Mouse (Mus musculus): ENCODE data around the gene Vash2. TPM values are rescaled to one million over a fixed set of nuclear protein-coding genes. Genes with fewer than 3 reads are reported as not detected.

The Vash2 gene
- polyA plus RNA-seq, 1 experiment from 2014 or later: 14.0 TPM

DNA sequence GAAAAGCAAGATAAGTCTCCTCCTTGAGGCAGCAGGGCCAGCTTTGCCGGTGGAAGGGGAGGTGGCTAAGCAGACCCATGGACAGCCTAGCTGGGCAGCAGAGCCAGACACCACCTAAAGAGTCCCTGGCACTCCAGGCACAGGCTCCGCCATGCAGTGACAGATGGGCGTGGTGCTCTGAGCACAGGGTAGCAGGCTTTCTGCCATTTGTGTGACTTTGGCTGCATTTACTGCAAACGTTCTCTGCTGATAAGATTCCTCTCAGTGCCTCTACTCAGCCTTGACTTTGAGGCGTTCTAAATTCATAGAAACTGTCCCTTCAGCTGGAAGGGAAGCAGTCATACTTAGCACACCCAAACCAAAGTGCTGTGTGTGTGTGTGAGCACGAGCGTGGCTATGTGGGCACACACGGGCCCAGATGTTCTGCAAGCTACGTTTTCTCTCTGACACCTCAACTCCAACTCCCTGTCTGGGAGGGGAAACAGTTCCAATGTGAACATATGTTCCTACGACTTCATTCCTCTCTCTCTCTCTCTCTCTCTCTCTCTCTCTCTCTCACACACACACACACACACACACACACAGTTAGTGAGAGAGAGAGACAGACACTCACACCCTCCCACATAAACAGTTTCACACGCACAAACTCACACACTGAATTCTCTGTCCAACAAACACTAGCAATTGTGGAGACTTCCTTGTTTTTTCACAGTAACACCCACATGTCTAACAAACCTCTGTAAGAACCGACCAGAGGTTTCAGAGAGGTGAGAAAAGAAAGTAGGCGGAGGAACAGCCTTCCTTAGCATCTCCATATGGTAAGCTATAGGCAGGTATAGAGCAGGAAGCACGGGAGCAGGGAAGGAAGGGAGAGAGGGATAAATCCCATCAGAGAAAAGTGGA is 7.1 kb downstream of the Vash2 start:
- no peak for ATAC-seq (replicated peaks; ENCODE audit: low FRiP score, low read depth)
- Histone ChIP-seq H3K27ac (no peak overlapping the region), H3K9ac (ENCODE audit: low read depth, low read length) (no peak overlapping the region), H3K27me3 (ENCODE audit: insufficient read depth, low read length) (no peaks in the 10 kb centered on the region), H3K9me3 (replicated peaks; ENCODE audit: low read length) (no peaks in the 10 kb centered on the region), H3K4me3 (replicated peaks; ENCODE audit: low read depth, low read length) (no peak overlapping the region), H3K36me3 (ENCODE audit: insufficient read depth, low read length) (no peaks in the 10 kb centered on the region), H3K4me2 (ENCODE audit: low read length) (no peak overlapping the region), H3K4me1 (replicated peaks; ENCODE audit: insufficient read depth, low read length) (no peaks in the 10 kb centered on the region)
- no peak for DNase-seq (ENCODE audit: low spot score)
- WGBS: 77% methylated on average over 14 of the region's 14 CpGs
- no peak for TF ChIP-seq CTCF (IDR thresholded peaks at IDR 0.05; ENCODE audit: low read depth)

DNA sequence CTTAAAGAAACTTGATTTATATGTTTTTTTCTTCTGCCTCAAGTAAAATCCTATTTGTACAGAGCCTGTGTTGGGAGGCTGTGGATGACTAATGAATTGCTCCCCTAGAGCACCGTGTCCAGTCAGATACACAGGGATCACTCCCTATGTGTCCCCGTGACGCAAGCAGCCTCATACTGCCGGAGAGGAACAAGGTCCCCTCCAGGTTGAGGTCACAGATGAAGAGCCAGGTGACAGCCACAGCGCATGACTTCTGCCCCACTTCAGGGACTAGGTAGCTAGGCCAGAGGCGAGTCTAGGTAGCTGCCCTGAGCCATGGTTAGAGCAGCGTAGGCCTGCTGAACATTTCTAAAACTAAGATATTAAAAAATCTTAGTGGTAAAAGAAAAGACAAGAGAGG is 11.1 kb downstream of the Vash2 start:
- Histone ChIP-seq H3K27ac (no peak overlapping the region), H3K4me1 (replicated peaks; ENCODE audit: insufficient read depth, low read length) (no peaks in the 10 kb centered on the region), H3K27me3 (ENCODE audit: insufficient read depth, low read length) (no peaks in the 10 kb centered on the region), H3K9me3 (replicated peaks; ENCODE audit: low read length) (no peaks in the 10 kb centered on the region), H3K36me3 (ENCODE audit: insufficient read depth, low read length) (0 out of 2 replicates have a peak, but pooled peaks cover 3% of the 10 kb centered on the region), H3K4me2 (ENCODE audit: low read length) (no peak overlapping the region), H3K9ac (ENCODE audit: low read depth, low read length) (no peak overlapping the region), H3K4me3 (replicated peaks; ENCODE audit: low read depth, low read length) (no peak overlapping the region)
- TF ChIP-seq CTCF (IDR thresholded peaks at IDR 0.05; ENCODE audit: low read depth): no peak
- ATAC-seq (replicated peaks; ENCODE audit: low FRiP score, low read depth) (no peak), DNase-seq (ENCODE audit: low spot score) (no peak)
- 87% methylated on average over 7 of the region's 7 CpGs for WGBS

DNA sequence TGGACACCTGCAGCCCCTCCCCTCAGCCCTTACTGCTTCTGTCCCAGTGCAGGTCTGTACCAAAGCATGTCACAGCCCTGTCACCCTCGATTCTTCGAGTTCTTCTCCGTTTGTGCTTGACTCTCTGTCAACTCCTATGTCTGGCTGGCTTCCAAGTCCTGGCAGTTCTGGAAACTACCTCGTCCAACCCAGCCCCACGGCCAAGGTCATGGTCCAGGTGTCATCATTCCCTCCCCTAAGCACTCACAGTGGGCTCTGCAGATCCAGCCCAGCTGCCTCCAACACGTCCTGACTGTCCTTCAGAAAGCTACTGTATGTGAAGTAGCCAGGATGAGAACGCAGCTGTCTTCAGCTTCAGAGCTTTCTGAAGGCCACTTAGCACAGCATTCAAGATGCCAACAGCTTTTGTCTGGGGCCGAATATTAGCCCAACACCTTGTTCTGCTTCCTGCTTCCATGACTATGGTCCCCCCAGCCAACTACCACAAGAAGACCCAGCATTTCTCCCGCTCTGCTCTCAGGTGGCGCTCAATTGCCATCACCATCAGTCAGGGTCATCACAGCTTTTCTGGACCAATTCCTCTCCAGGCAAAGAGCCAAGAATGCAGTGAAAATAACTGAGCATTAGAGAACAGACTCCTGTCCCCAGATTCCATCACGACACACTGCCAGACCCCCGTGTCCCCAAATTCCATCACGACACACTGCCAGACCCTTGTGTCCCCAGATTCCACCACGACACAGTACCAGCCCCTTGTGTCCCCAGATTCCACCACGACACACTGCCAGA is 13.9 kb downstream of the Vash2 start:
- no peak for TF ChIP-seq CTCF (IDR thresholded peaks at IDR 0.05; ENCODE audit: low read depth)
- H3K27ac ChIP-seq: no peak overlapping the region
- DNase-seq (ENCODE audit: low spot score): no peak

DNA sequence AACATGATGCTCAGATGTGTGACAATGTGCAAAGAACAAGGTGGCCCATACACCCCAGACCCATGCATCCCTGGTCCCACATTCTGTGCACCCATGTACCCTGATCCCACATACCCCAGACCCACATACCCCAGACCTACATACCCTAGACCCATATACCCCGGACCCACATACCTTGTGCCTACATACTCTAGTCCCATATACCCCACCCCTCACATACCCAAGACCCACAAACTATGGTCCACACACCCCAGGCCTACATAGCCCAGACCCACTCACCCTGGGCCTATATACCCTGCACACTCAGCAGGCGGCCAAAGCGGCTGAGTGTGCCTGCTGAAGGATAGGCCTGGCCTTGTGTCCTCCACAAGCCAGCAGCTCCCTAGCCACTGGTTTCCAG is 16.3 kb downstream of the Vash2 start:
- no peak for DNase-seq (ENCODE audit: low spot score)
- 98% methylated on average over 3 of the region's 3 CpGs for WGBS
- H3K4me3 ChIP-seq (replicated peaks; ENCODE audit: low read depth, low read length): no peak overlapping the region
- ATAC-seq (replicated peaks; ENCODE audit: low FRiP score, low read depth): no peak
- no peaks in the 10 kb centered on the region for H3K4me1 ChIP-seq (replicated peaks; ENCODE audit: insufficient read depth, low read length)
- H3K27me3 ChIP-seq (ENCODE audit: insufficient read depth, low read length): no peaks in the 10 kb centered on the region
- H3K9ac ChIP-seq (ENCODE audit: low read depth, low read length): no peak overlapping the region
- H3K4me2 ChIP-seq (ENCODE audit: low read length): no peak overlapping the region
- TF ChIP-seq CTCF (IDR thresholded peaks at IDR 0.05; ENCODE audit: low read depth): no peak
- H3K27ac ChIP-seq: no peak overlapping the region
- no peaks in the 10 kb centered on the region for H3K9me3 ChIP-seq (replicated peaks; ENCODE audit: low read length)
- H3K36me3 ChIP-seq (ENCODE audit: insufficient read depth, low read length): 0 out of 2 replicates have a peak, but pooled peaks cover 7% of the 10 kb centered on the region

More for the DNA sequence above, 13.9 kb downstream of the Vash2 start:
- 70% methylated on average over 15 of the region's 15 CpGs for WGBS
- no peak overlapping the region for H3K4me3 ChIP-seq (replicated peaks; ENCODE audit: low read depth, low read length)
- H3K36me3 ChIP-seq (ENCODE audit: insufficient read depth, low read length): 0 out of 2 replicates have a peak, but pooled peaks cover 7% of the 10 kb centered on the region
- H3K4me1 ChIP-seq (replicated peaks; ENCODE audit: insufficient read depth, low read length): no peaks in the 10 kb centered on the region
- no peaks in the 10 kb centered on the region for H3K9me3 ChIP-seq (replicated peaks; ENCODE audit: low read length)
- H3K27me3 ChIP-seq (ENCODE audit: insufficient read depth, low read length): no peaks in the 10 kb centered on the region
- no peak for ATAC-seq (replicated peaks; ENCODE audit: low FRiP score, low read depth)
- H3K9ac ChIP-seq (ENCODE audit: low read depth, low read length): no peak overlapping the region
- H3K4me2 ChIP-seq (ENCODE audit: low read length): no peak overlapping the region

DNA sequence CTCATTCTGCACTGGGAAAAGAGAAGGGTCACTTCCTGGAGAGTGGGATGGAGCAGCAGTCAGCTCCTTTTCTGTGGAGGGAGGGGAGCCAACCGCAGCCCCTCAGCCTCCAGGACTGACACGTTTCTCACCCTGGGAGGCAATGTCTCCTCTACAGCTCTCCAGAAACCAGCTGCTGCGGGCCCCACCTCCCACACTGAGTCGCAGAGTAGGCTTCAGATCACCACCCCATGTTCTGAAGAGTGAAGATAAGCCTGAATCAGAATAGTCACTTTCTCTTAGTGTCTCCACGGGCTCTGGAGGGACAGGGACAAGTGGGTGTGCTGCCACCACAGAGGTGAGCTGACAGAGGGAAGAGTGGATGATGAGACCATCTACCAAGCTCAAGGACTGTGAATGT is 20.3 kb downstream of the Vash2 start:
- Histone ChIP-seq H3K4me3 (replicated peaks; ENCODE audit: low read depth, low read length) (no peak overlapping the region), H3K4me2 (ENCODE audit: low read length) (no peak overlapping the region), H3K27me3 (ENCODE audit: insufficient read depth, low read length) (no peaks in the 10 kb centered on the region), H3K9ac (ENCODE audit: low read depth, low read length) (no peak overlapping the region), H3K27ac (no peak overlapping the region), H3K36me3 (ENCODE audit: insufficient read depth, low read length) (0 out of 2 replicates have a peak, but pooled peaks cover 4% of the 10 kb centered on the region), H3K4me1 (replicated peaks; ENCODE audit: insufficient read depth, low read length) (no peaks in the 10 kb centered on the region), H3K9me3 (replicated peaks; ENCODE audit: low read length) (no peaks in the 10 kb centered on the region)
- 77% methylated on average over 5 of the region's 5 CpGs for WGBS
- no peak for DNase-seq (ENCODE audit: low spot score)
- ATAC-seq (replicated peaks; ENCODE audit: low FRiP score, low read depth): no peak
- TF ChIP-seq CTCF (IDR thresholded peaks at IDR 0.05; ENCODE audit: low read depth): no peak

DNA sequence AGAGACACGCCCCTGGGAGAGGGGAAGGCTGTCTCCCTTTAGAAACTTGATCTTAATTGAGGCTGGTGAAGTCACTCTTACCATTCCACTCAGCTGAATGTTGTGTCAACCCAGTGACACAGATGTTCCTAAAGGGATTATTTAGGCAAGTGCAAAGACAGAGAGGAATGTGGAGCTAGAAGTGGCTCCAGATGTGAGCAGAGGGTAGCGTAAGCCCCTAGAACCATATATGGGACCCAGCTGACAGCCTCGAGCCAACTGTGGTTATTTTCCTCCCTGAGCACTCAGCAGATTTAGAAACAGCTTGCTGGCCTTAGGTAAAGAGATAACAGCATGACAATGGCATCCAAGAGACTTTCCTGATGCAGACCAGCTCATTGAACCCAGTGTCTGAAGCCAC is 26.1 kb downstream of the Vash2 start:
- Histone ChIP-seq H3K4me1 (replicated peaks; ENCODE audit: insufficient read depth, low read length) (no peaks in the 10 kb centered on the region), H3K9ac (ENCODE audit: low read depth, low read length) (no peak overlapping the region), H3K4me3 (replicated peaks; ENCODE audit: low read depth, low read length) (no peak overlapping the region), H3K9me3 (replicated peaks; ENCODE audit: low read length) (no peaks in the 10 kb centered on the region), H3K4me2 (ENCODE audit: low read length) (no peak overlapping the region), H3K36me3 (ENCODE audit: insufficient read depth, low read length) (peaks cover 12% of the 10 kb centered on the region; the same call in 1 of the 2 replicates), H3K27me3 (ENCODE audit: insufficient read depth, low read length) (no peaks in the 10 kb centered on the region), H3K27ac (no peak overlapping the region)
- no peak for ATAC-seq (replicated peaks; ENCODE audit: low FRiP score, low read depth)
- DNase-seq (ENCODE audit: low spot score): no peak
- WGBS: 74% methylated on average over 3 of the region's 3 CpGs
- TF ChIP-seq CTCF (IDR thresholded peaks at IDR 0.05; ENCODE audit: low read depth): no peak

All from kidney, postnatal 0 days (tissue).